Mouse (Mus musculus): ENCODE measurements at regions not wholly inside any gene's neighbourhood (a gene's known extent, or its start where the extent isn't known, plus 50 kb on each side); places are given as distances from the start of the nearest gene placed in this dataset.

DNA sequence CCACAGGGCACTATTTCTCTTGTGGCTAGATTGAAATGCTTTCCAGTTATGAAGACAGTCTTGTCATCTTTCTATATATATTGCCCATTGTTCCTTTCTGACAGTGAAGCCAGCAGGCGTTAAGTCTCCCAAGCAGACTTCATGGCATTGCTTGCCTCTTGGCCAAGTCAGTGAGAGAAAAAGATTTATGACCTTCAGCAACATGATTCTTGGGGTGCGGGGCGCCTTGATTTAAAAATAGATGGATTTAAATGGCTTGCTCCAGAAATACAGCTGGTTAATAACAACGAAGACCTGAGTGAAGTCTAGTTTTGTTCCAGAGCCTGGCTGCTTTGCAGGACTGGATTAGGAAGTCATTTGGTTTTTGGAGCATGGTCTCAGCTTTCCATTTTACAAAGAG lies 475.2 kb upstream of the Gm26657 start:
- no peak for DNase-seq (ENCODE audit: low spot score)

- DNase-seq (ENCODE audit: low spot score), result no peak
Measured at GRCm38 (mm10) chr4:56263822-56264221, 476.0 kb upstream of the Gm26657 start.

DNA sequence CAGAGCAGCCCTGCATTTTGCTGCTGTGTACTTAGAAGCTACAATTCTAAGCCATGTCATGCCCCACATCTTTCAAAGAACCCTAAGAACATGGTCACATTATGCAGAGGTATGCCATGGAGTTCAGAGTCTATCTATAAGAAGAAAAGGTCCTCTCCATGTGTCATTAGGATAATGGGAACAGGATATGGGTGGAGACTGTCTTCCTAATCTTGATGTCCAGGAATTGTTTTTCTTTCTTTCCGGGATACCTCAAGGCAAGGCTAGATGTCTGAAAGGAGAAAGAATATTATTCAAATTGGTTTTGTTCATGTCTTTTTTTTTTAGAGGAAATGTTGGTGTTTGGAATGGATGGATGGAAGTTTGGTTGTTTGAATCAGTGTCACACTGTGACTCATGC lies 477.3 kb upstream of the Gm26657 start:
- DNase-seq (ENCODE audit: low spot score), result no peak

DNA sequence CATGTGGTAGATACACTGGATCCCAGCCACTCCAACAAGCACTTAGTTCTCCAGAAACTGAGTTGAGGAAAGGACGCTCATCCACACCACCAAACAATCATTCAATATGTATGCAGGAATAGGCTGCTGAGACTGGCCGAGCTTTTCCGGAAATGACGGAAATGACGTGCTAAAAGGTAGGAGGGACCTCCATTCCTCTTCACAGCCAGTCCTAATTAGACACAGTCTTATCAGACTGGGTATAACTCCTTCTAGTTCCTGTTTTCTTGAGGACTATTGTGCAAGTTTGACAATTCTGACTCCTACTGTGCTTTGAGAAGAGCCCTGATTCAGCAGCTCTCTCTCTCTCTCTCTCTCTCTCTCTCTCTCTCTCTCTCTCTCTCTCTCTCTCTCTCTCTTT lies 477.9 kb upstream of the Gm26657 start:
- no peak for DNase-seq (ENCODE audit: low spot score)

DNA sequence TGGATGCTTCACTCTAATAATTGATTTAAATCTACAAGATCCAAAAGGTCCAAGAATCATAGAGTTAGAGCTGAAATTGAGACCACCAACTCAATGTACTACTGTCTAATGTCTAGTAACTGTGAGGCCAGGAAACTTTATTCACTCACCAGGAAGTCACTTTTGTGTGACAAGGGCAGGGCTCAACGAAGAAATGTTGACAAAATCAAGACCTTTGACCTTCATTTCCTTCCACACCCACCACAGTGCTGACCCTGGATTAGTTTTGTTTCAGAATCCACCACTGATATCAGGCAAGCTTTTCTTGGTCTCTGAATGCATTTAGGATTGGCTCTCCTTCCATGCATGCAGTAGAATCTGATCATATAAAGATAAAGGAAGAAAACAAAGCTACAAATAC lies 487.5 kb upstream of the Gm26657 start:
- no peak for DNase-seq (ENCODE audit: low spot score)

- no peak for DNase-seq (ENCODE audit: low spot score)
Measured at GRCm38 (mm10) chr4:56251766-56252165, 488.1 kb upstream of the Gm26657 start.

DNA sequence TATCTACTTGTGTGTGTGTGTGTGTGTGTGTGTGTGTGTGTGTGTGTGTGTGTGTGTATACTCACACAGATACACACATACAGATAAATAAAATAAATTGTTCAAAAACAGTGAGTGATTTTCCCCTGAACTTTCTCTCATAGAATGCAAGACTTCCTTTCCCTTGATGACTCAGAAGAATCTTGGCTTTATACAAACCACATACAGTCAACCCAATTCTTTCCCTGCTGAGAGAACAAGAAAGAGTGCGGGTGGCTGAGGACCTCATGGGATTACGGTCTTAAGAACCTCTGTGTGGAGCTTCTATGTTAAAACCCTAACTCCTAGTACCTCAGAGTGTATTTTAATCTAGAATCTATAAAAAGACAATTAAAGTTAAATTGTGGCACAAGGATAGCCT lies 489.3 kb upstream of the Gm26657 start:
- no peak for DNase-seq (ENCODE audit: low spot score)

DNA sequence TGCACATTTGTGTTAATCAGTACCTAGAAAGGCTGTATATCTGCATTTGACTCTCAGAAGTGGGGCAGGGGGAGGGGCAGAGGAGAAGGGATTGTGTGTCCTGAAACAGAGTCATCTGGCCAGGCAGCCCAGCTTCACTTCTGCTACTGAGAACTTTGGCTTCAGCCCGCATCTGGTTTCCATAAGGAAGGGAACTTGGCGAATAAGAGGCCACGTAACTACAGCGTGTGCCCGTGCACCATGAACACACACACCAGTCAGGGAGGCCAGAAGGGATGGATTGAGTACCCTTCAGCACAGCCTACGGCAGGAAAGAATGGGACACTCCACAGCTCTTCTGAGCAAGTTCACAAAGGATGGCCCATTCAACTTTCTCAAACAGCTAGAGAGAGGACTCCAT lies 496.0 kb upstream of the Gm26657 start:
- no peak for DNase-seq (ENCODE audit: low spot score)

DNA sequence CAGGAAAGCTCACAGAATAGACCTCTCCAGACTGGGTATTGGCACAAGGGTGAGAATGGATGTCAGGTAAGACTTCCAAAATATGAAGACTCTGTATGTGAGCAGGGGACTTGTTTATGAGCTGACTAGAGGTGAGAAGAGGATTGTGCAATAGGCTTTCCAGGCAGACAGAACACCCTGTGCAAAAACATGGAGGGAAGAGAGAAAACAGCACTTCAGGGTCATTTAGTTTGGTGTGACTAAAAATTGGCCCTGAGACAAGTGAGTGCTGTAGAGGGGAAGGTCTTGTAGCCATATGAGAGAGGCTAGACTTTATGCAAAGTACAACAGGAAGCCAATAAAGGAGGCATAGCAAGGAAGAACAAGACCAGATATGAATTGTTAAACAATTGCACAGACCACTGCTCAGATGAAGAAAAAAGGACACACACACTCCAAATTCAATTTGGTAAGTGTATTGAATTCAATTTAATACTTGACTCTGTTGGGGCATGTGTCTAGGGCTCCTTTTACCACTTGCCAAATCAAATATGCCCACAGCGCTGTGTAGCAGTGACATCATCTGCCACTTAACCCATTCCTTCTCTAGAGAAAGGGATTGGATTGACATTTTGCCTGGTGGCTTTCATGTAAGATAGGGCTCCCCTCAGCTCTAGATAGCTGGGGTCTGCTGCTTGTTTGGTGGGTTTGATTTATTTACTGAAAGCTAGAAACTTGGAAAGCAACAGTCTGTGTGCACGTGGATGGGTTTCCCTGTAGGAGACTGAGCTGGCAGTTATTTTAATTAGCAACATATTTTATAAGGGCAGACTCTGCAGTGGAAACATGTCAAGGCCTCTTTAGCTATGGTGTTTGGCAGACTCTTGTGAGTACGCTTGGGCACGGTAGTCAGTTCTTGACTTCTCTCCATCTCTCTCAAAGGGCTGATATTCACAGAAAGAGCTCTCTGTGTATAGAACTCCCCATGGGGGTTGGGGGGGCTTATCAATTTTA lies 501.1 kb upstream of the Gm26657 start:
- DNase-seq (ENCODE audit: low spot score), result no peak

DNA sequence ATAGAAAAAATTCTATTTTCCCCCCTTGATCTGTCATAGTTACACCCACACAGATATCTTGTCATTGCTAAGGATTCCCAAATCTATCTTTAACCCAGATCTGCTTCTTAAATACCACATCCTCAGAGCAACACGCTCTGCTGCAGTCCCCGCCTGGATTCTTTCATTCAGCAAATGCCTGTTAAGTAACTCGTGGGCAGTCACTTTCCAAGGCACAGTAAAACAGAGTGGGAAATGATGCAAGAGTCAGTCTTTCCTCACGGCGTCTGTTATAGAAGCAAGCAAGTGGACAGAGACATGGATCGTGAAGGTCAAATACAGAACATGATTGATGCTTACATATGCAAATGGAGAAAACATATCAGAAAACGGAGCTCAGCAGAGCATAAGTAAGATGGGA lies 508.5 kb upstream of the Gm26657 start:
- DNase-seq (ENCODE audit: low spot score), result no peak

- no peak for DNase-seq (ENCODE audit: low spot score)
Measured at GRCm38 (mm10) chr4:56230451-56230850, 509.4 kb upstream of the Gm26657 start.

DNA sequence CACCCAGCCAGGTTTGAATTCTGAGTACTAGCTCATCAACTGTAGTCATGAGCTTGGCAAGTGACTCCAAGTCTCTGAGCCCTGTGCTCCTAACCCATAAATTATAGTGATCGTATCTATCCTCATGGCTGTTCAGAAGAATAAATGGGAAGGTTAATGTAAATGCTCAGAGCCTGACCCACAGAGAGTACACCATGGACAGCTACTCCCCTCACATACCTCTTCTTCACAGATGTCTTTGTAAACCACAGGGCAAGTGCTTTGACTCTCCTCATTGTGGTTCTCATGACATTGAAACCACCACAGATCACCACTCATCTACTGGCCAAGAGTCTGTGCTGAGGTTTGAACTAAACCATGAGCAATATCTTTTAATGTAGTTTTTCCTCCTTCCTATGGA lies 513.4 kb upstream of the Gm26657 start:
- no peak for DNase-seq (ENCODE audit: low spot score)

DNA sequence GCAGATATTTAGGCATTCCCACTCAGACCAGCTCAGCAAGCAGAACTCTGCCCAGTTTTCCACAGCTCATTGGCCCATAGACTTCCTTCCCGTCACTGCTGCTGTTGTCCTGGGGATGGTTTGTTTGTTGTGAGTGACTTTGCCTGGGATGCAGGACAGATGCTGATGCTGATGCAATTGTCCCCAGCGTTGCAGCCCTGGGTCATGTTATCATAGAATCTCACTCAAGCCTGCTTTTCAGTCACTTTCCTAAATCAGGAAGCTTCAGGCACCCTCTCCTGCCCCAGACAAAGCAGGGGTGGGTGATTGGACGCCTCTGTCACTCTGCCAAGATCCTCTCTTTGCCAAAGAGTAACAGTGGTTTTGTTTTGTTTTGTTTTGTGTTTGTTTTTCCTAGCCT lies 515.3 kb upstream of the Gm26657 start:
- no peak for DNase-seq (ENCODE audit: low spot score)

GRCm38 (mm10) chr4:56222023-56222776 lies 517.7 kb upstream of the Gm26657 start:
- no peak for DNase-seq (ENCODE audit: low spot score)

- no peak for DNase-seq (ENCODE audit: low spot score)
Measured at GRCm38 (mm10) chr4:56220531-56220930, 519.3 kb upstream of the Gm26657 start.

DNA sequence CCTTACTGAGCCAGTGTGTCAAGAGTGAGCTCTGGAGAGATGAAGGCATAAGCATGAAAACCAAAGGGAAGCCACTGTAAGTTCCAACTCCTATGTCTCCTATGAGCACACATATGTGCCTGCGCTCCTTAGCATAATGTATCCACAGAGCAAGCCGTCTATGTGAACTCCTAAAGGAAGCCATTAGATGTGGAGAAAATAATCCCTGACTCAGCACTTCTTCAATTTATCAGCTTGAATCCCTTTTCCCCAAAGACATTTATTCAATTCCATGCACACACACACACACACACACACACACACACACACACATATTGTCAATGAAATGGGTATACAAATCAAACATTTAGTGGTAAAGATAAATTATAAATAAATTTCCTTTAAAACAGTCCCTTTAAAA lies 530.4 kb upstream of the Gm26657 start:
- DNase-seq (ENCODE audit: low spot score), result no peak

- no peak for DNase-seq (ENCODE audit: low spot score)
Measured at GRCm38 (mm10) chr4:56207726-56208125, 532.1 kb upstream of the Gm26657 start.

DNA sequence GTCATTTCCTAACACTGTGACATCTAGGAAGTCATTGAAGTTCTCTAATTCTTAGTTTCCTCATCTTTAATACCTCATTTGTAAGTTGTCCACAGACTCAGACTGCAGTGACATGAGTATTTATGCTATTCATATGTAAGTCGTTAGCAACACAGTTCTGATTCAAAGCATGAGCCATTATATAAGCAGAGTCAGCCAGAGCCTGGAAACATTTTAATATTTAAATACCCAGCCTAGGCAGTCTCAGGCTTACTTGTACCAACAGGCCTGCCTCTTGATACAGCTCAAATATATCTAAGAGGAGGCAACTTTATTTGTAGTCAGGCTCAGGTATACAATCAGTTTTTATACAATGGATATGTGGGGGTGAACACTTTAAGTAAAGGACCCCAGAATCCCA lies 534.8 kb upstream of the Gm26657 start:
- no peak for DNase-seq (ENCODE audit: low spot score)

- no peak for DNase-seq (ENCODE audit: low spot score)
Measured at GRCm38 (mm10) chr4:56193365-56193764, 546.5 kb upstream of the Gm26657 start.

DNA sequence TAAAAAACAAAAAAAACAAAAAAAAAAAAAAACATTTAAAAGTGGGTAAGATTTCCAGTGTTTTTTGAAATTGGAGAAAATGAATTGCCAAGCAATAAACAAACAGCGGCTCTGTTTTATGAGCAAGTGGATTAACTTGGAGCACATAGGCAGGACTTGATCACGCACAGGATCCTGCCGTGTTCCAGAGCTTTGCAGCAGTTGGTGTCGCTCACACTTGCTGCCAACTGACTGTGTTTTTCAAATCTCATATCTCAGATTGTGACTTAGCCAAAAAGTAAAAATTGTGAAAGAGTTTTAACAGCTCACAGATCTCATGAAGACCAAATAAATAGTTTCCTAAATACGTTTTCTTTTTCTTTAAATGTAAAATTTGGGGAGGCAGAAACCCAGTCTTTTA lies 547.4 kb upstream of the Gm26657 start:
- DNase-seq (ENCODE audit: low spot score), result no peak

- DNase-seq (ENCODE audit: low spot score), result no peak
Measured at GRCm38 (mm10) chr4:56179566-56179965, 560.3 kb upstream of the Gm26657 start.

GRCm38 (mm10) chr4:56178844-56179481 lies 560.9 kb upstream of the Gm26657 start:
- DNase-seq (ENCODE audit: low spot score), result no peak

GRCm38 (mm10) chr4:56161257-56161594 lies 578.6 kb upstream of the Gm26657 start:
- DNase-seq (ENCODE audit: low spot score), result no peak
